Mouse (Mus musculus) right cerebral cortex, postnatal 14 days (tissue): ENCODE measurements at regions not wholly inside any gene's neighbourhood (a gene's known extent, or its start where the extent isn't known, plus 50 kb on each side); places are given as distances from the start of the nearest gene placed in this dataset.
"Not testable (repeated sequence)": the region's sequence is repeated elsewhere in the genome, so short reads cannot be mapped to it uniquely, and the experiment has no call there.

Experiments used
- DNase-seq: peaks from one replicate; pipeline ENCODE4 v3.0.0; 2022

DNA sequence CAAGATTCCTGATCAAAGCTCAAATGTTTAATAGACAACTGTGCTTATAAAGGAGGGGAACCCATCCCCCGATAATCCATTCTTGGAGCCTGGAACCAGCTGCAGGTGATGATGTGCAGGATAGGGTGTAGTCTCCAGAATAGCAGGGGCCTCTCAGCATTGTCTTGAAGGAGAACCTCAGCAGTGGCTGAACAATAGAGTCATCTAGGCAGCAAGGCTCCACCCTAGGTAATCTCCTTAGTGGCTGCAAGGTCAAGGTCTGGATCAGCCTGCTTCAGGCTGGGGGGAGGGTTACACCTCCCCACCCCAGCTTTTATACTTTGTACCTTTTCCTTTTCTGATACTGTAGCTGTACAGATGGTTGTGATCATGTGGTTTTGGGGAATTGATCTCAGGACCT is 116.8 kb upstream of the Mettl4 start:
- DNase-seq, result no peak

- peak; percentile 64 for DNase-seq
Observed at GRCm38 (mm10) chr17:94864531-94865318, 114.9 kb upstream of the Mettl4 start.

- DNase-seq, result not testable (repeated sequence)
Observed at GRCm38 (mm10) chr17:94854698-94855097, 104.9 kb upstream of the Mettl4 start.

GRCm38 (mm10) chr17:94834446-94835117 is 84.8 kb upstream of the Mettl4 start:
- peak; percentile 71 for DNase-seq

- DNase-seq, result peak; percentile 5
Observed at GRCm38 (mm10) chr17:94834067-94834445, 84.2 kb upstream of the Mettl4 start.

GRCm38 (mm10) chr17:94826415-94826814 is 76.6 kb upstream of the Mettl4 start:
- DNase-seq, result not testable (repeated sequence)

DNA sequence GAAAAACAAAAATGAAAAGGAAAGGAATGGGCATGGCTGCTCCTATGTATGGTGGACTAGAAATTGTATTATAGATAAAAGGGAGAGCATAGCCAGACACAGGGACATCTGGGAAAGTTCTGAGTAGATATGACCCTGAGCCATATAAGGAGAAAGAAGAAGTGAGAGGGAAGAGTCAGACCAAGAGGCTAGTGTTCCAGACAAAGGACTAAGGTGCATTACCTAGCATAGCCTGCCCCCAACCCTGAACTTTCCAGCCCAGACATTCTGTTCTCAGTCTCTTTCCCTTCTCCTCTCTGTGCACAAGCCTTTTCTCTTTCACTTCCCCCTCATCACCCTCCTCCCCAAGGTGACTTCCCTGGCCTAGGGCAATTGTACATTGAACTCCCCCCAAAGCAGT is 58.9 kb upstream of the Mettl4 start:
- DNase-seq, result no peak
